20 mouse cellular contexts compared by ENCODE assay signal in genomic region chr16:35457011-35457419, GRCm38 (mm10). TPM values are rescaled to one million over a fixed set of nuclear protein-coding genes. Genes with fewer than 3 reads are reported as not detected.
DNase-seq lines count a peak whose midpoint lies in the region; ATAC-seq lines count a peak whose summit lies in the region.
"Had no signal": no experiment of that assay in that cellular context is flagged by ENCODE, and none has a peak within 500 bp of the region (broad histone marks: within the 10 kb centered on the region; RNA-seq: fewer than 3 reads in every experiment).

No protein-coding gene starts in this region.

- H3K27me3 ChIP-seq in kidney, embryonic 15.5 days, result no peaks in the 10 kb centered on the region
- H3K27me3 ChIP-seq: forebrain, embryonic 13.5 days; heart, embryonic 13.5 days had no signal

- H3K4me1 ChIP-seq in kidney, embryonic 15.5 days, result peaks cover 6% of the 10 kb centered on the region; the same call in 1 of the 2 replicates

- DNase-seq in cerebellum, postnatal 4 days (ENCODE audit: low spot score in 2 of 2), result no peak
- peak; percentile 31 to 38 for DNase-seq in kidney, postnatal 36 days
- DNase-seq in cerebellum, adult 11-12 months, result peak; percentile 83
- peak; percentile 78 to 80 for DNase-seq in cerebellum, postnatal 25 days
- DNase-seq in ovary, postnatal 14 days (ENCODE audit: low spot score), result no peak
- DNase-seq in gastrocnemius, adult 8-10 months (ENCODE audit: low spot score in 2 of 2), result no peak
- DNase-seq: heart, adult 11 months; heart, postnatal 4 days; kidney, postnatal 4 days; lung, embryonic 14.5 days; midbrain, embryonic 14.5 days; retina, postnatal 1 day; thymus, adult 18-20 months had no signal

- H3K4me3 ChIP-seq in kidney, embryonic 15.5 days (replicated peaks), result no peak overlapping the region
- H3K4me3 ChIP-seq: forebrain, embryonic 13.5 days; heart, embryonic 13.5 days had no signal

- H3K36me3 ChIP-seq in kidney, embryonic 15.5 days, result peaks cover 37% of the 10 kb centered on the region
- H3K36me3 ChIP-seq: G1E had no signal

- H3K9me3 ChIP-seq in kidney, embryonic 15.5 days (replicated peaks), result no peaks in the 10 kb centered on the region
- H3K9me3 ChIP-seq: forebrain, embryonic 13.5 days; G1E; heart, embryonic 13.5 days had no signal

- no peak overlapping the region for H3K27ac ChIP-seq in kidney, embryonic 15.5 days
- H3K27ac ChIP-seq: forebrain, embryonic 13.5 days; heart, embryonic 13.5 days had no signal

- H3K9ac ChIP-seq in kidney, embryonic 15.5 days, result no peak overlapping the region
- H3K9ac ChIP-seq: forebrain, embryonic 13.5 days; heart, embryonic 13.5 days; lung, embryonic 14.5 days had no signal

- H3K4me2 ChIP-seq in kidney, embryonic 15.5 days, result no peak overlapping the region
- H3K4me2 ChIP-seq: forebrain, embryonic 13.5 days; heart, embryonic 13.5 days; lung, embryonic 14.5 days had no signal

- peak; percentile 69 for ATAC-seq in cerebellum, adult (ENCODE audit: insufficient number of reproducible peaks, low FRiP score, low TSS enrichment)
- ATAC-seq in kidney, embryonic 15.5 days (replicated peaks; ENCODE audit: low FRiP score), result no peak
- ATAC-seq: CD4-positive, CD25-positive, alpha-beta regulatory T cell, adult 4 months; forebrain, embryonic 13.5 days had no signal

- 91% methylated on average over 7 of the region's 7 CpGs for WGBS in kidney, embryonic 15.5 days

RNA-seq across cellular contexts. Expression of gene Pdia5, which starts 33.7 kb away (rescaled TPM):
- polyA plus RNA-seq in kidney, embryonic 15.5 days (2015; fragmentation: Nextera tagmentation; extraction: Ambion mirVana), result 49.4 and 52.8 TPM in 2 replicates
- 1 to 10 TPM; 1.1 to 1.6 (median 1.4) TPM for total RNA-seq in gastrocnemius, adult 8-10 months (2022)
- total RNA-seq: G1E; neutrophil, adult 5-6 weeks had no signal
- polyA plus RNA-seq: CD4-positive, CD25-positive, alpha-beta regulatory T cell, adult 4 months; G1E had no signal

Comparison
In these comparisons a context has a peak if more than half of its experiments do, and no peak if none do; other contexts are left out.
1. DNase-seq: peak in kidney, postnatal 36 days (2 of 2), cerebellum, adult 11-12 months (single experiment) and cerebellum, postnatal 25 days (2 of 2); none in cerebellum, postnatal 4 days (0 of 2), ovary, postnatal 14 days (single experiment) and gastrocnemius, adult 8-10 months (0 of 2).